ENCODE assay signal across 9 mouse cellular contexts in the genomic region with DNA sequence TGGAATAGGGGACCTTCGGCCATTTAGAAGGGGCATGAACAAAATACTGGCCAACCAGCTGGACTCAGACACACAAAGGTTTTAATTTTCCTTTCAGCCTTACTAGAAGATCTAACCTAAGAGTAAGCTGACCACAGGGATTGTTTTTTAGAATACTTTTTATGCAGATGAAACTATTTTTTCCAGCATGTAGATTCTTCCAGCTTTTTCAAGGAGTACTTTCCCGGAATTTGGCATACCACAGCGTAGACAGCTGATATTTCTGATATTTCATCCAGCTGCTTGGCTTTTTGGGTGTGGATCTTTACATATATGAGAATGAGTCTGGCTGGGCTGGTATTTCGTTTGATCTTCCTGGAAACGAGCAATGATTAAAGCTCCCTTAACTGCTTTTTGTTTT. TPM values are rescaled to one million over a fixed set of nuclear protein-coding genes. Genes with fewer than 3 reads are reported as not detected.
DNase-seq lines count a peak whose midpoint lies in the region; ATAC-seq and TF ChIP-seq lines count a peak whose summit lies in the region.
"Had no signal": no experiment of that assay in that cellular context is flagged by ENCODE, and none has a peak within 500 bp of the region (broad histone marks: within the 10 kb centered on the region; RNA-seq: fewer than 3 reads in every experiment).

No protein-coding gene starts in this region.

- DNase-seq in forebrain, embryonic 14.5 days (ENCODE audit: low spot score), result peak; percentile 14
- no peak for DNase-seq in forebrain, embryonic 10.5 days (ENCODE audit: extremely low spot score, low spot score)
- peak; percentile 28 to 31 for DNase-seq in left cerebral cortex, postnatal 25 days (ENCODE audit: low spot score in 2 of 2)
- DNase-seq in left cerebral cortex, postnatal 14 days (ENCODE audit: low spot score in 2 of 2), result no peak
- DNase-seq in layer of hippocampus, postnatal 25 days (ENCODE audit: extremely low spot score in 1 of 2, low spot score in 1 of 2), result no peak
- DNase-seq: layer of hippocampus, adult 9-11 months had no signal

- TF ChIP-seq POLR2A in small intestine, adult 2 months (IDR thresholded peaks at IDR 0.05; ENCODE audit: low read depth, low read length), result no peak

- intact Hi-C loops in left cerebral cortex, postnatal 25 days (cut with DNase I), result loop anchor here (5.0 to 10.0 kb wide), 2 partner anchors 475 to 668 kb away; no protein-coding TSS in a partner anchor
- intact Hi-C loops in left cerebral cortex, postnatal 14 days (cut with DNase I), result loop anchor here (5.0 to 10.0 kb wide), 4 partner anchors 308 to 665 kb away; no protein-coding TSS in a partner anchor

- no peaks in the 10 kb centered on the region for H3K9me3 ChIP-seq in forebrain, embryonic 14.5 days (replicated peaks; ENCODE audit: control insufficient read depth, low read length)
- H3K9me3 ChIP-seq in forebrain, embryonic 10.5 days, result no peaks in the 10 kb centered on the region
- no peaks in the 10 kb centered on the region for H3K9me3 ChIP-seq in heart, embryonic 12.5 days (replicated peaks)

- 34% methylated on average over 5 of the region's 5 CpGs for WGBS in forebrain, embryonic 14.5 days
- WGBS in forebrain, embryonic 10.5 days, result 49% methylated on average over 5 of the region's 5 CpGs
- 49% methylated on average over 5 of the region's 5 CpGs for WGBS in heart, embryonic 12.5 days
- 56% methylated on average over 5 of the region's 5 CpGs for WGBS in small intestine, adult 2 months

- no peak overlapping the region for H3K27ac ChIP-seq in forebrain, embryonic 14.5 days (ENCODE audit: low read depth, low read length)
- H3K27ac ChIP-seq in forebrain, embryonic 10.5 days, result no peak overlapping the region
- H3K27ac ChIP-seq in heart, embryonic 12.5 days (ENCODE audit: poor library complexity, severe bottlenecking), result peak overlapping the region; percentile 68; the same call in 1 of the 2 replicates
- peak overlapping the region; percentile 47; the same call in 1 of the 2 replicates for H3K27ac ChIP-seq in small intestine, adult 2 months (ENCODE audit: insufficient read depth, low read depth, low read length)

- H3K4me3 ChIP-seq in forebrain, embryonic 14.5 days (ENCODE audit: low read depth, low read length), result no peak overlapping the region
- no peak overlapping the region for H3K4me3 ChIP-seq in forebrain, embryonic 10.5 days
- H3K4me3 ChIP-seq in heart, embryonic 12.5 days, result no peak overlapping the region
- no peak overlapping the region for H3K4me3 ChIP-seq in small intestine, adult 2 months (ENCODE audit: low read depth, low read length)

- no peak for TF ChIP-seq CTCF in small intestine, adult 2 months (IDR thresholded peaks at IDR 0.05; ENCODE audit: extremely low read depth, insufficient read length, insufficient replicate concordance, low read depth, low read length)

- peaks cover 37% of the 10 kb centered on the region for H3K36me3 ChIP-seq in forebrain, embryonic 14.5 days (ENCODE audit: control insufficient read depth, insufficient read depth, low read length)
- H3K36me3 ChIP-seq in forebrain, embryonic 10.5 days (replicated peaks), result peaks cover 40% of the 10 kb centered on the region
- peaks cover 46% of the 10 kb centered on the region for H3K36me3 ChIP-seq in heart, embryonic 12.5 days
- H3K36me3 ChIP-seq in small intestine, adult 2 months (ENCODE audit: control insufficient read depth, insufficient read depth, low read length), result peaks cover 50% of the 10 kb centered on the region

- H3K4me2 ChIP-seq in forebrain, embryonic 14.5 days (ENCODE audit: low read length), result no peak overlapping the region
- no peak overlapping the region for H3K4me2 ChIP-seq in heart, embryonic 12.5 days

- H3K27me3 ChIP-seq in forebrain, embryonic 14.5 days (replicated peaks; ENCODE audit: control insufficient read depth, insufficient read depth, low read length), result no peaks in the 10 kb centered on the region
- H3K27me3 ChIP-seq in forebrain, embryonic 10.5 days (ENCODE audit: poor library complexity, severe bottlenecking), result peaks cover 22% of the 10 kb centered on the region; the same call in 1 of the 2 replicates
- no peaks in the 10 kb centered on the region for H3K27me3 ChIP-seq in heart, embryonic 12.5 days (replicated peaks)
- H3K27me3 ChIP-seq in small intestine, adult 2 months (ENCODE audit: control insufficient read depth, insufficient read depth, low read length), result no peaks in the 10 kb centered on the region

- no peak overlapping the region for H3K9ac ChIP-seq in forebrain, embryonic 14.5 days (ENCODE audit: low read length)
- H3K9ac ChIP-seq in heart, embryonic 12.5 days, result no peak overlapping the region

- H3K4me1 ChIP-seq in forebrain, embryonic 14.5 days (ENCODE audit: control insufficient read depth, insufficient read depth, low read length), result no peaks in the 10 kb centered on the region; the same call in 1 of the 2 replicates
- H3K4me1 ChIP-seq in forebrain, embryonic 10.5 days, result peaks cover 21% of the 10 kb centered on the region
- peaks cover 47% of the 10 kb centered on the region for H3K4me1 ChIP-seq in heart, embryonic 12.5 days (replicated peaks)
- peaks cover 11% of the 10 kb centered on the region for H3K4me1 ChIP-seq in small intestine, adult 2 months (ENCODE audit: control insufficient read depth, insufficient read depth, insufficient read length, low read length)

- ATAC-seq in forebrain, embryonic 14.5 days, result no peak
- no peak for ATAC-seq in heart, embryonic 12.5 days (ENCODE audit: insufficient number of reproducible peaks, low FRiP score)
- ATAC-seq in monocyte, adult 5-6 weeks (replicated peaks; ENCODE audit: insufficient number of reproducible peaks, low FRiP score, low TSS enrichment, poor library complexity, severe bottlenecking), result no peak

RNA-seq across cellular contexts. Expression of a gene that starts 8.2 kb away (rescaled TPM):
- polyA plus RNA-seq in forebrain, embryonic 14.5 days (2014; fragmentation: Nextera tagmentation; extraction: Ambion mirVana), result 56.9 and 80.8 TPM in 2 replicates
- 42.6 and 43.6 TPM in 2 replicates for polyA plus RNA-seq in forebrain, embryonic 10.5 days (2016; fragmentation: Nextera tagmentation; extraction: Ambion mirVana)
- total RNA-seq in left cerebral cortex, postnatal 25 days (2021), result 10 to 100 TPM; 54.5 to 58.2 TPM
- 10 to 100 TPM; 57.7 to 59.7 TPM for total RNA-seq in left cerebral cortex, postnatal 14 days (2021)
- 69.6 and 74.5 TPM in 2 replicates for polyA plus RNA-seq in heart, embryonic 12.5 days (2016; fragmentation: Nextera tagmentation; extraction: Ambion mirVana)
- 13.2 and 44.5 TPM in 2 replicates for polyA plus RNA-seq in small intestine, adult 2 months (2012; rRNA removed)
- total RNA-seq in layer of hippocampus, postnatal 25 days (2021), result 10 to 100 TPM; 28.4 to 30.7 TPM
- total RNA-seq in monocyte, adult 5-6 weeks (2017), result 457 to 663 TPM (median 525 TPM) in 3 replicates

Comparison
In these comparisons a context has a peak if more than half of its experiments do, and no peak if none do; other contexts are left out.
1. DNase-seq: peak in forebrain, embryonic 14.5 days (single experiment) and left cerebral cortex, postnatal 25 days (2 of 2); none in forebrain, embryonic 10.5 days (single experiment), left cerebral cortex, postnatal 14 days (0 of 2) and layer of hippocampus, postnatal 25 days (0 of 2).
2. H3K27ac ChIP-seq: peak in heart, embryonic 12.5 days (single experiment) and small intestine, adult 2 months (single experiment); none in forebrain, embryonic 14.5 days (single experiment) and forebrain, embryonic 10.5 days (single experiment).